Mouse (Mus musculus) CH12.LX (cell line): Measurements from ENCODE around the gene Fars2. TPM values are rescaled to one million over a fixed set of nuclear protein-coding genes. Genes with fewer than 3 reads are reported as not detected.

Experiments used
- DNase-seq: peaks from one replicate; pipeline ENCODE4 v3.0.0-alpha.2; 2013; ENCODE audit errors: extremely low read depth
- H3K27ac ChIP-seq: 2 replicates; pipeline ENCODE4 v1.5.1; 2012; ENCODE audit warnings: low read depth, mild to moderate bottlenecking, control low read depth, moderate library complexity; ENCODE audit not compliant: insufficient read depth
- H3K27me3 ChIP-seq: replicated peaks from 2 replicates; pipeline ENCODE3; 2012; ENCODE audit warnings: inconsistent platforms
- H3K36me3 ChIP-seq, 2 experiments: replicated peaks in 1 of 2; 2 replicates each; pipeline versions ENCODE3 to v1.6.1; 2012; ENCODE audit warnings: inconsistent platforms in 1 of 2, low read length in 1 of 2, mild to moderate bottlenecking in 1 of 2, mixed read lengths in 1 of 2, moderate library complexity in 1 of 2; ENCODE audit not compliant: control insufficient read depth in 1 of 2, insufficient read depth in 1 of 2
- H3K4me1 ChIP-seq, 2 experiments: 2 replicates each; pipeline ENCODE4 v1.6.1; 2012; ENCODE audit warnings: inconsistent platforms in 1 of 2, moderate library complexity in 1 of 2; ENCODE audit not compliant: insufficient read depth in 2 of 2, control insufficient read depth in 1 of 2
- H3K4me2 ChIP-seq: 2 replicates; pipeline ENCODE4 v1.6.1; 2012; ENCODE audit warnings: low read depth, mild to moderate bottlenecking, control low read depth; ENCODE audit not compliant: poor library complexity, insufficient read depth, severe bottlenecking
- H3K4me3 ChIP-seq, 3 experiments: fragments of 150-350 bp in 1 of 3; sonication (generic) in 1 of 3; replicated peaks in 1 of 3; 2 replicates each; pipeline versions ENCODE3 to v1.5.1; 2011 to 2012; ENCODE audit warnings: low read depth in 2 of 3, low read length in 2 of 3, mild to moderate bottlenecking in 2 of 3, moderate library complexity in 2 of 3, control low read depth in 1 of 3, improper control_type of control experiment in 1 of 3, inconsistent platforms in 1 of 3, mixed read lengths in 1 of 3; ENCODE audit not compliant: poor library complexity in 1 of 3
- H3K79me2 ChIP-seq: replicated peaks from 2 replicates; pipeline ENCODE4 v1.6.1; 2012; ENCODE audit warnings: mild to moderate bottlenecking, moderate library complexity; ENCODE audit not compliant: control insufficient read depth, poor library complexity, insufficient read depth, severe bottlenecking; ENCODE audit errors: extremely low read depth
- H3K9ac ChIP-seq: 2 replicates; pipeline ENCODE4 v1.6.1; 2012; ENCODE audit warnings: low read depth, mild to moderate bottlenecking, control low read depth, moderate library complexity; ENCODE audit not compliant: insufficient read depth
- H3K9me3 ChIP-seq: replicated peaks from 2 replicates; pipeline ENCODE3; 2012; ENCODE audit warnings: low read length, inconsistent platforms, mixed read lengths
- CHD1 ChIP-seq: IDR thresholded peaks from 2 replicates; pipeline ENCODE4 v1.6.1; 2012; ENCODE audit warnings: low read depth, low read length, improper control_type of control experiment, inconsistent platforms
- CTCF ChIP-seq, 2 experiments: IDR thresholded peaks in 1 of 2; conservative IDR thresholded peaks in 1 of 2; 2 replicates each; pipeline ENCODE4 v1.5.1; 2011 to 2012; ENCODE audit warnings: low read depth in 2 of 2, low read length in 2 of 2, improper control_type of control experiment in 1 of 2, inconsistent platforms in 1 of 2, mild to moderate bottlenecking in 1 of 2, moderate library complexity in 1 of 2
- E2F4 ChIP-seq: IDR thresholded peaks from 2 replicates; pipeline ENCODE4 v1.6.1; 2011; ENCODE audit warnings: low read depth, low read length, improper control_type of control experiment; ENCODE audit not compliant: insufficient replicate concordance
- ELF1 ChIP-seq: IDR thresholded peaks from 2 replicates; pipeline ENCODE4 v1.6.1; 2014; ENCODE audit warnings: low read depth, mild to moderate bottlenecking, inconsistent platforms, low read length, improper control_type of control experiment
- GABPA ChIP-seq: IDR thresholded peaks from 2 replicates; pipeline ENCODE4 v1.6.1; 2012; ENCODE audit warnings: low read depth, low read length, improper control_type of control experiment, inconsistent platforms; ENCODE audit not compliant: insufficient replicate concordance
- HCFC1 ChIP-seq: IDR thresholded peaks from 2 replicates; pipeline ENCODE4 v1.6.1; 2012; ENCODE audit warnings: low read depth, mild to moderate bottlenecking, inconsistent platforms, low read length, improper control_type of control experiment
- IRF4 ChIP-seq: IDR thresholded peaks from 2 replicates; pipeline ENCODE4 v1.6.1; 2014; ENCODE audit warnings: low read depth, mild to moderate bottlenecking, inconsistent platforms, low read length, improper control_type of control experiment
- JUN ChIP-seq: IDR thresholded peaks from 2 replicates; pipeline ENCODE4 v1.6.1; 2011; ENCODE audit warnings: low read depth, mild to moderate bottlenecking, low read length, improper control_type of control experiment, moderate library complexity; ENCODE audit not compliant: insufficient read depth
- KAT2A ChIP-seq: IDR thresholded peaks from 2 replicates; pipeline ENCODE4 v1.6.1; 2012; ENCODE audit warnings: low read length, improper control_type of control experiment, inconsistent platforms; ENCODE audit not compliant: insufficient replicate concordance
- MAFK ChIP-seq: IDR thresholded peaks from 2 replicates; pipeline ENCODE4 v1.6.1; 2011; ENCODE audit warnings: low read length, improper control_type of control experiment; ENCODE audit not compliant: insufficient replicate concordance
- MAX ChIP-seq: IDR thresholded peaks from 2 replicates; pipeline ENCODE4 v1.6.1; 2011; ENCODE audit warnings: low read length, improper control_type of control experiment
- MYC ChIP-seq: IDR thresholded peaks from 2 replicates; pipeline ENCODE4 v1.6.1; 2011; ENCODE audit warnings: low read depth, mild to moderate bottlenecking, improper control_type of control experiment, low read length
- PAX5 ChIP-seq: IDR thresholded peaks from 2 replicates; pipeline ENCODE4 v1.6.1; 2012; ENCODE audit warnings: low read length, inconsistent platforms, mixed read lengths
- POLR2A ChIP-seq: IDR thresholded peaks from 2 replicates; pipeline ENCODE4 v1.6.1; 2011; ENCODE audit warnings: low read depth, mild to moderate bottlenecking, improper control_type of control experiment, low read length
- POLR2AphosphoS2 ChIP-seq: IDR thresholded peaks from 2 replicates; pipeline ENCODE4 v1.6.1; 2011; ENCODE audit warnings: low read depth, low read length, improper control_type of control experiment
- SMC3 ChIP-seq: IDR thresholded peaks from 2 replicates; pipeline ENCODE4 v1.6.1; 2011; ENCODE audit warnings: low read depth, low read length, improper control_type of control experiment
- TBP ChIP-seq: conservative IDR thresholded peaks from 2 replicates; pipeline ENCODE4 v1.6.1; 2011; ENCODE audit warnings: low read depth, low read length, improper control_type of control experiment
- TCF12 ChIP-seq: IDR thresholded peaks from 2 replicates; pipeline ENCODE4 v1.6.1; 2014; ENCODE audit warnings: low read depth, mild to moderate bottlenecking, inconsistent platforms, low read length, improper control_type of control experiment
- USF1 ChIP-seq: IDR thresholded peaks from 2 replicates; pipeline ENCODE4 v1.6.1; 2014; ENCODE audit warnings: low read depth, mild to moderate bottlenecking, inconsistent platforms, low read length, improper control_type of control experiment
- ZNF384 ChIP-seq: IDR thresholded peaks from 2 replicates; pipeline ENCODE4 v1.6.1; 2012; ENCODE audit warnings: low read depth, low read length, improper control_type of control experiment, inconsistent platforms
- dilution Hi-C: fragments of 300-500 bp; cut with MboI; formaldehyde crosslinking; loops from 2 replicates; pipeline ENCODE4 v1.14.3; 2020; ENCODE audit warnings: low sequenced_read_pairs; ENCODE audit not compliant: extremely low pct_unique_long_range_greater_than_20kb, extremely low pct_ligation_motif_present
- in situ Hi-C: fragments of 300-500 bp; cut with MboI; formaldehyde crosslinking; loops from 3 replicates; pipeline ENCODE4 v1.14.3; 2019; ENCODE audit warnings: low sequenced_read_pairs, low pct_ligation_motif_present, low pct_unique_long_range_greater_than_20kb, mixed read lengths
- polyA plus RNA-seq: library from polyadenylated mRNA; unstranded; fragments of >175 nt; gene quantifications from 2 replicates; pipeline ENCODE4 v1.2.1, GENCODE M21; 2012; ENCODE audit warnings: low read depth; ENCODE audit not compliant: insufficient read length
- total RNA-seq, 2 experiments: library from RNA; depleted of rRNA; stranded (reverse); fragments of 300-350 nt in 1 of 2; fragments of >200 nt in 1 of 2; gene quantifications; 2 replicates each; pipeline ENCODE4 v1.2.3; 2012 to 2014

Fars2 gene
- total and polyA plus RNA-seq, 3 experiments: 30.2 to 47.7 (median 46.4) TPM

- H3K4me2 ChIP-seq: no peak overlapping the region
- H3K27ac ChIP-seq: no peak overlapping the region
- peaks cover 9 to 54% of the 10 kb centered on the region in 2 experiments; a peak in 3 of 4 replicates for H3K4me1 ChIP-seq
- TF ChIP-seq PAX5 (no peak), SMC3 (no peak), KAT2A (no peak), ELF1 (no peak), POLR2AphosphoS2 (no peak), HCFC1 (no peak), JUN (no peak), USF1 (no peak), CTCF (conservative IDR thresholded peaks at IDR 0.05 in 1 of 2, IDR thresholded peaks at IDR 0.05 in 1 of 2; ENCODE audit: low read depth in 2 of 2, low read length in 2 of 2) (no peak)
- H3K79me2 ChIP-seq: no peaks in the 10 kb centered on the region; the same call in 1 of the 2 replicates
- no peak for DNase-seq
- peaks cover 0 to 17% of the 10 kb centered on the region in 2 experiments for H3K36me3 ChIP-seq
- H3K9me3 ChIP-seq: no peaks in the 10 kb centered on the region
- dilution Hi-C loops: no loop called here
- H3K27me3 ChIP-seq: no peaks in the 10 kb centered on the region
- no peak overlapping the region for H3K4me3 ChIP-seq
- no peak overlapping the region for H3K9ac ChIP-seq
- in situ Hi-C loops: no loop called here
Measured at GRCm38 (mm10) chr13:36224431-36224830, 107.2 kb downstream of the Fars2 start.

- dilution Hi-C loops: no loop called here
- Histone ChIP-seq H3K4me3 (no peak overlapping the region), H3K4me1 (peaks cover 0 to 21% of the 10 kb centered on the region in 2 experiments; a peak in 2 of 4 replicates), H3K9ac (no peak overlapping the region), H3K27ac (no peak overlapping the region), H3K9me3 (no peaks in the 10 kb centered on the region), H3K4me2 (no peak overlapping the region), H3K36me3 (peaks cover 3 to 15% of the 10 kb centered on the region in 2 experiments), H3K27me3 (no peaks in the 10 kb centered on the region), H3K79me2 (0 out of 2 replicates have a peak, but pooled peaks cover 2% of the 10 kb centered on the region)
- DNase-seq: no peak
- TF ChIP-seq HCFC1 (no peak), PAX5 (no peak)
- in situ Hi-C loops: no loop called here
Measured at GRCm38 (mm10) chr13:36242261-36242660, 125.0 kb downstream of the Fars2 start.

GRCm38 (mm10) chr13:36253936-36254335 lies 136.7 kb downstream of the Fars2 start:
- Histone ChIP-seq H3K36me3 (peaks cover 0 to 16% of the 10 kb centered on the region in 2 experiments), H3K9me3 (no peaks in the 10 kb centered on the region), H3K27ac (no peak overlapping the region), H3K4me2 (no peak overlapping the region), H3K4me1 (no peaks in the 10 kb centered on the region), H3K9ac (no peak overlapping the region), H3K27me3 (no peaks in the 10 kb centered on the region), H3K4me3 (no peak overlapping the region), H3K79me2 (no peaks in the 10 kb centered on the region)
- TF ChIP-seq USF1 (no peak), POLR2A (no peak), MAFK (no peak), TCF12 (no peak), MYC (no peak), ZNF384 (no peak), PAX5 (no peak), KAT2A (no peak), MAX (no peak), CTCF (conservative IDR thresholded peaks at IDR 0.05 in 1 of 2, IDR thresholded peaks at IDR 0.05 in 1 of 2; ENCODE audit: low read depth in 2 of 2, low read length in 2 of 2) (no peak), CHD1 (no peak), SMC3 (no peak), IRF4 (no peak), TBP (no peak), GABPA (no peak), E2F4 (no peak)
- dilution Hi-C loops: no loop called here
- in situ Hi-C loops: no loop called here
- no peak for DNase-seq
